Mouse (Mus musculus) limb, embryonic 14.5 days (tissue): ENCODE data around the gene Trdmt1. TPM values are rescaled to one million over a fixed set of nuclear protein-coding genes. Genes with fewer than 3 reads are reported as not detected.
A peak's percentile ranks its signal among the peaks of the same experiment; 100 is the strongest.

Experiments
- ATAC-seq: fragments of 200-750 bp; cut with Nextera tagmentation; 2 replicates; pipeline ENCODE4 v1.8.0; 2017; ENCODE audit warnings: low read depth, moderate number of reproducible peaks, moderate TSS enrichment; ENCODE audit not compliant: low FRiP score
- DNase-seq: peaks from one replicate; pipeline ENCODE4 v3.0.0-alpha.2; 2015; ENCODE audit warnings: low spot score
- H3K27ac ChIP-seq: fragments of 300-500 bp; sonication (generic); replicated peaks from 2 replicates; pipeline ENCODE4 v1.5.1; 2014; ENCODE audit warnings: low read depth, mild to moderate bottlenecking, low read length, moderate library complexity, mixed read lengths
- H3K27me3 ChIP-seq: fragments of 300-500 bp; sonication (generic); 2 replicates; pipeline ENCODE4 v1.6.1; 2014; ENCODE audit warnings: low read length, mixed read lengths; ENCODE audit not compliant: control insufficient read depth, insufficient read depth
- H3K36me3 ChIP-seq: fragments of 300-500 bp; sonication (generic); 2 replicates; pipeline ENCODE4 v1.6.1; 2014; ENCODE audit warnings: mild to moderate bottlenecking, low read length, moderate library complexity, mixed read lengths; ENCODE audit not compliant: control insufficient read depth, insufficient read depth
- H3K4me1 ChIP-seq: fragments of 300-500 bp; sonication (generic); 2 replicates; pipeline ENCODE4 v1.6.1; 2014; ENCODE audit warnings: antibody characterized with exemption, low read length, mixed read lengths; ENCODE audit not compliant: control insufficient read depth, insufficient read depth
- H3K4me2 ChIP-seq: fragments of 300-500 bp; sonication (generic); replicated peaks from 2 replicates; pipeline ENCODE4 v1.6.1; 2014; ENCODE audit warnings: low read depth, mild to moderate bottlenecking, low read length, moderate library complexity; ENCODE audit not compliant: severe bottlenecking
- H3K4me3 ChIP-seq: fragments of 300-500 bp; sonication (generic); replicated peaks from 2 replicates; pipeline ENCODE4 v1.5.1; 2014; ENCODE audit warnings: low read length
- H3K9ac ChIP-seq: fragments of 300-500 bp; sonication (generic); 2 replicates; pipeline ENCODE4 v1.6.1; 2014; ENCODE audit warnings: mild to moderate bottlenecking, low read depth, low read length, moderate library complexity; ENCODE audit not compliant: severe bottlenecking
- H3K9me3 ChIP-seq: fragments of 300-500 bp; sonication (generic); 2 replicates; pipeline ENCODE4 v1.6.1; 2016; ENCODE audit warnings: low read length; ENCODE audit not compliant: control insufficient read depth
- POLR2A ChIP-seq: fragments of 200-500 bp; IDR thresholded peaks from 2 replicates; pipeline ENCODE4 v1.8.0; 2012; ENCODE audit warnings: inconsistent platforms, mild to moderate bottlenecking, moderate library complexity, borderline replicate concordance; ENCODE audit not compliant: insufficient read depth, insufficient read length; ENCODE audit errors: extremely low read depth
- whole genome bisulfite sequencing: fragments of 180-500 bp; shearing (Covaris S2); extraction: QIAGEN DNeasy Blood & Tissue Kit; methylation state at CpG from one replicate; pipeline ENCODE4 v1.1.7; 2014; 5-methylcytosine and 5-hydroxymethylcytosine counted together
- polyA plus RNA-seq, 2 experiments: library from polyadenylated mRNA; depleted of rRNA in 1 of 2; stranded (reverse) in 1 of 2; unstranded in 1 of 2; fragments of >200 nt; fragmentation: Nextera tagmentation in 1 of 2; extraction: Ambion mirVana in 1 of 2; gene quantifications; 2 replicates each; pipeline versions ENCODE4 v1.2.1 to v1.2.3; 2012 to 2014

Trdmt1 gene
- polyA plus RNA-seq, 2 experiments = 9.7 to 13.7 TPM

DNA sequence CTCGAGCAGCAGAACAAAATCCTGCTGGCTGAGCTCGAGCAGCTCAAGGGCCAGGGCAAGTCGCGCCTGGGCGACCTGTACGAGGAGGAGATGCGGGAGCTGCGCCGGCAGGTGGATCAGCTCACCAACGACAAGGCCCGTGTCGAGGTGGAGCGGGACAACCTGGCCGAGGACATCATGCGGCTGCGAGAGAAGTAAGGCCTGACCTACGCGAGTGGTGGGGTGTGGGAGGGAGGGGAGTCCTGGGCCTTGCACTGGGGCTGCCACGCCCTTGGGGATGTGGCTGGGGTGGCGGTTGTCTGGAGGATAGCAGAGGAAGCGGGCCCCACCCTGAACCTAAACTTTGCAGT lies 30.3 kb upstream of the Trdmt1 start:
- peak overlapping the region; percentile 69 for H3K4me2 ChIP-seq
- H3K27ac ChIP-seq = peak overlapping the region; percentile 94
- peak overlapping the region; percentile 78 for H3K4me3 ChIP-seq
- TF ChIP-seq POLR2A = no peak
- 1% methylated on average over 21 of the region's 21 CpGs for WGBS
- peaks cover 33% of the 10 kb centered on the region for H3K36me3 ChIP-seq
- H3K9ac ChIP-seq = peak overlapping the region; percentile 89
- peak; percentile 47 for DNase-seq
- H3K27me3 ChIP-seq = no peaks in the 10 kb centered on the region
- no peak for ATAC-seq
- H3K4me1 ChIP-seq = peaks cover 21% of the 10 kb centered on the region
- no peaks in the 10 kb centered on the region for H3K9me3 ChIP-seq

DNA sequence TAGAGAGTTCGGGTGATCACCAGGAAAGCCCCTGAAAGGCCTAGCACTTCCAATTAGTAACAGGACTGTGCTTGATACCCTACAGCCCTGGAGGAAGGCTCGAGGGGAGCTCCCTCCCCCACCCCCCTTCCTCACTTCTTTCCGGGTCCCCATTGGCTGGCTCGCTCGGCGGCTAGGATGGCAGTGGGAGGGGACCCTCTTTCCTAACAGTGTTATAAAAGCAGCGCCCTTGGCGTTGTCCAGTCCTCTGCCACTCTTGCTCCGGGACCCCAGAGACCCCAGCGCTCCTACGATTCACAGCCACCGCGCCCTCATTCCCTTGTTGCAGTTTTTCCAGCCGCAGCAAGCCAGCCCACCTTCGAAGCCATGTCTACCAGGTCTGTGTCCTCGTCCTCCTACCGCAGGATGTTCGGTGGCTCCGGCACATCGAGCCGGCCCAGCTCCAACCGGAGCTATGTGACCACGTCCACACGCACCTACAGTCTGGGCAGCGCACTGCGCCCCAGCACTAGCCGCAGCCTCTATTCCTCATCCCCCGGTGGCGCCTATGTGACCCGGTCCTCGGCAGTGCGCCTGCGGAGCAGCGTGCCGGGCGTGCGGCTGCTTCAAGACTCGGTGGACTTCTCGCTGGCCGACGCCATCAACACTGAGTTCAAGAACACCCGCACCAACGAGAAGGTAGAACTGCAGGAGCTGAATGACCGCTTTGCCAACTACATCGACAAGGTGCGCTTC lies 29.8 kb upstream of the Trdmt1 start:
- Histone ChIP-seq H3K4me3 (peak overlapping the region; percentile 78), H3K27me3 (no peaks in the 10 kb centered on the region), H3K4me2 (peak overlapping the region; percentile 69), H3K9ac (peak overlapping the region; percentile 89), H3K4me1 (peaks cover 21% of the 10 kb centered on the region), H3K27ac (peak overlapping the region; percentile 94), H3K9me3 (no peaks in the 10 kb centered on the region), H3K36me3 (peaks cover 28% of the 10 kb centered on the region)
- ATAC-seq (peak; percentile 90), DNase-seq (peak; percentile 96)
- under 1% methylated on average over 46 of the region's 46 CpGs for WGBS
- peak; percentile 96; the same call in 1 of the 2 replicates for TF ChIP-seq POLR2A

DNA sequence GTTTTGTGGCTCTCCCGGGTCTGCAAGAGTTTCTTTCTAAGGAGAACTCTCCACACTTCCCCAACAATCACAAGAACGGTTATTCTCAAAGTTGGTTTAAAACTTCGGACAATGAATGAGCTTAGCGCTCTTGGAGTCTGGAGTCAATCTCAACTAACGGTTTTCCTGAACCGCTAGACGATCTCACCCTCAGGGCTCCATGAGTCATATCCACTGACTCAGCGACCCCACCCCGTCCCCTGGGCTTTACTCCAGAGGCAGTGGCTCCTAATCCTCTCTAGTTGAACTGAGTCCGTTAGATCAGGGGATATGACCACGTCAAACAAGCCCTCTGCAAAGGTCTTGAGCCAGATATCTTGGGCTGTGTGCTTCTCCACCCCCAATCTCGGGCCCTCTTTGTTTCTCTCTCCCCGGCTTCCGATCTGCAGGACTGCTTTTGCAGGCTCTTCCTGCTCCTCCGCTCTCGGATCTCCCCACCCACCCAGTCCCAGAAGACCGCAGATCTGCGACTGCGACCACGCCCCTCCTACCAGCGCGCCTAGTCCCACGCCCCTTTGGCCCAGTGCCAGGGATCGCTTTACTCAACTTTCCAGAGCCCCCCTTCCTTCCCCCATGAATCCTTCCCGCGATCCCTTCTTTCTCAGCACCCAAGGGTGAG lies 29.1 kb upstream of the Trdmt1 start, which contains the start of gene Vim:
Gene Vim, plus strand, starts transcription at position 520 of the 658 bp plus-strand sequence.
- DNase-seq (peak; percentile 96), ATAC-seq (peak; percentile 91)
- Histone ChIP-seq H3K4me1 (peaks cover 21% of the 10 kb centered on the region), H3K27me3 (no peaks in the 10 kb centered on the region), H3K9ac (peak within 1 kb of the TSS; percentile 89), H3K4me3 (peak within 1 kb of the TSS; percentile 78), H3K4me2 (peak within 1 kb of the TSS; percentile 69), H3K27ac (peak within 1 kb of the TSS; percentile 94), H3K9me3 (no peaks in the 10 kb centered on the region), H3K36me3 (peaks cover 22% of the 10 kb centered on the region)
- peak; percentile 32; the same call in 1 of the 2 replicates for TF ChIP-seq POLR2A
- WGBS = under 1% methylated on average over 26 of the region's 26 CpGs

DNA sequence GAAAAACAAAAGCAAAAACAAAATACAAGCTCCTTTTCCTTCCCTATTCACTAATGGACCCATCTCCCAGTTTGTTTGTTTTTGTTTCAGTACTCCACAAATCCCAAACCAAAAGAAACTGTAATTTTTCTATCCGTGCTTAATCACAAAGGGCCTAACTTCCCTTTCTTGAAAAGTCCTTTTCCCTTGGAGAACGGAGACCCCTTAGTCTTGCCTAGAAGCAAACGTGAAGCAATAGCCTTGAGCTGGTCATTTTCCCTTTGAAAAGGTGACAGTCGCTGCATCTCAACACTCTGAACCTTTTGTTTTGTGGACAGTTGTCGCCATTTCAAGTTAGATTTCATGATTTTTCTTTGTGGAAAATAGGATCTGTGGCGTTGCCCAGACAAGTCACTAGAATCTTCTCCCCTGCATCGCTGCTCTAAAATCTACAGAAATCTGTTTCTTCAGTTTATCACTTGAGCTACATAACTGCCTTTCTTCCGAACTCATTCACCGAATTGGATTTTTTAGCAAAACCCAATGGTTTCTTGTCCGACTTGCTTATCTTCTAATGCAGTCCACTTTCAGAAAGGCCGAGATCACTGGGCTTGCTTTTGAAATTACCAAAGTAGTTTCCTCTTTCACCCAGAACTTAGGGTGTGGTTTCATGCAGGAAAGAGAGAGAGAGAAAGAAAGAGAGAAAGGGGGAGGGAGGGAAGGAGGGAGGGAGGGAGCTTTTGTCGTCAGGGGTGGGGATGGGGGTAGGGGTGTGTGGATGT lies 28.4 kb upstream of the Trdmt1 start:
- H3K36me3 ChIP-seq = peaks cover 16% of the 10 kb centered on the region
- peak overlapping the region; percentile 69 for H3K4me2 ChIP-seq
- peak overlapping the region; percentile 89 for H3K9ac ChIP-seq
- H3K4me3 ChIP-seq = peak overlapping the region; percentile 78
- no peaks in the 10 kb centered on the region for H3K27me3 ChIP-seq
- no peaks in the 10 kb centered on the region for H3K9me3 ChIP-seq
- peak; percentile 7 for ATAC-seq
- WGBS = 12% methylated on average over 12 of the region's 12 CpGs
- TF ChIP-seq POLR2A = no peak
- no peak for DNase-seq
- H3K4me1 ChIP-seq = peaks cover 21% of the 10 kb centered on the region
- H3K27ac ChIP-seq = peak overlapping the region; percentile 94

DNA sequence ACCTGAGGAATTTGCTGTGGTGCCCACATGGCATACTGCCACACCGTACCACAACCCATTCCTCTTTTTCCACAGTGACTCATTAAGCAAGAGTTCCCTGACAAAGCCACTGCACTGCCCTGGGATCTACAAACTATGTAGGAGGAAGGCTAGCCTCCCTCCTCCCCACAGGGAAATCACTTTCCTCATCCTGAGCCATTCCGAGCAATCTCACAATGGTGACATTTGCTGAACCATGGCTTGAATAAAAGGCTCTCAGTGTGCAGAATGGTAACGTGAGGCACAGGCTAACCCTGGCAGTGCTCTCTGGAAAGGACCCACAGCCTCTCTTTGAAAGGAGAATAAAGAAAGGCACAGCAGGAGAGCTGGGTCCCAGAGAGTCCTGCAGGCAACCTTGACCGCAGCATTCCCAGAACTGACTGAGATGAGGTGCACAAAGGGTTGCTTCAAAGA lies 27.7 kb upstream of the Trdmt1 start:
- no peak for ATAC-seq

More for the DNA sequence above, 27.7 kb upstream of the Trdmt1 start:
- Histone ChIP-seq H3K27me3 (no peaks in the 10 kb centered on the region), H3K4me2 (0 out of 2 replicates have a peak overlapping the region, but pooled peaks have one; percentile 69), H3K27ac (peak overlapping the region; percentile 94), H3K4me3 (no peak overlapping the region), H3K9ac (no peak overlapping the region), H3K36me3 (peaks cover 12% of the 10 kb centered on the region), H3K9me3 (no peaks in the 10 kb centered on the region), H3K4me1 (peaks cover 21% of the 10 kb centered on the region)
- no peak for TF ChIP-seq POLR2A
- WGBS = 35% methylated on average over 4 of the region's 4 CpGs
- DNase-seq = no peak
